Mouse (Mus musculus) left cerebral cortex, postnatal 10 days (tissue): Measurements from ENCODE around the gene Hspb8. TPM values are rescaled to one million over a fixed set of nuclear protein-coding genes. Genes with fewer than 3 reads are reported as not detected.

Experiments used
- DNase-seq, 2 experiments: peaks; one replicate each; pipeline ENCODE4 v3.0.0; 2021 to 2022; ENCODE audit warnings: low spot score in 2 of 2, mixed read lengths in 1 of 2; ENCODE audit errors: extremely low spot score in 1 of 2
- intact Hi-C: fragments of 180-260 bp; cut with DNase I; formaldehyde crosslinking; loops from one replicate; pipeline ENCODE4 v1.15.1; 2025
- total RNA-seq, 2 experiments: library from RNA; stranded (reverse); gene quantifications; 2 replicates each; pipeline ENCODE4 v1.2.3; 2021

Gene Hspb8
- total RNA-seq: 1 to 10 TPM; 4.1 to 6.3 TPM

DNA sequence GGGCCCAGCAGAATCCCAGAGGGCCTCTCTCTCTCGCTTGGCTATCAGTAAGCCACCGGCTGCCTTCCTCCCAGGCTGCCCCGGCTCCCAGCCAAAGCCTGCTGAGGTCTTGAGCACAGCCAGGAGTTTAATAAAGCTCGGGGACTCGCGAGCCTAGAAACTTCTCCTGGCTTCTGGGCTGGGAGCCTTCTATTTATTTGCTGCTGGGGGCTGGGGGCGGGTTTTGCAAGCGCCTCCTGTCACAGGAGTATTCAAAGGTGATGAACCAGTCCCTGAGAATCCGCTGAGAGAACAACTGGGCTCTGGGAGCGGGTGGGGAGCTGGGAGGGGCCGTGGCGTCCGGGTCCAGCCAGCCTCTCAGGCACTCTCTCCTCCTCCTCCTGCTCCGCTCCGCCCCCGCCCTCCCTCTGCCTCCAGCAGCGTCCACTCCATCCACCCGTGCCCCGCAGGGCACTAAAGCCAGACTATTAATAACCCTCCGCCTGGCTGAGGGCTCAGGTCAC lies at the start of gene Hspb8:
TSS of gene Hspb8 (minus strand) at position 166 of the 503 bp plus-strand sequence.
- intact Hi-C loops: no loop called here
- peak in 1 of 2 experiments; percentile 85 for DNase-seq

DNA sequence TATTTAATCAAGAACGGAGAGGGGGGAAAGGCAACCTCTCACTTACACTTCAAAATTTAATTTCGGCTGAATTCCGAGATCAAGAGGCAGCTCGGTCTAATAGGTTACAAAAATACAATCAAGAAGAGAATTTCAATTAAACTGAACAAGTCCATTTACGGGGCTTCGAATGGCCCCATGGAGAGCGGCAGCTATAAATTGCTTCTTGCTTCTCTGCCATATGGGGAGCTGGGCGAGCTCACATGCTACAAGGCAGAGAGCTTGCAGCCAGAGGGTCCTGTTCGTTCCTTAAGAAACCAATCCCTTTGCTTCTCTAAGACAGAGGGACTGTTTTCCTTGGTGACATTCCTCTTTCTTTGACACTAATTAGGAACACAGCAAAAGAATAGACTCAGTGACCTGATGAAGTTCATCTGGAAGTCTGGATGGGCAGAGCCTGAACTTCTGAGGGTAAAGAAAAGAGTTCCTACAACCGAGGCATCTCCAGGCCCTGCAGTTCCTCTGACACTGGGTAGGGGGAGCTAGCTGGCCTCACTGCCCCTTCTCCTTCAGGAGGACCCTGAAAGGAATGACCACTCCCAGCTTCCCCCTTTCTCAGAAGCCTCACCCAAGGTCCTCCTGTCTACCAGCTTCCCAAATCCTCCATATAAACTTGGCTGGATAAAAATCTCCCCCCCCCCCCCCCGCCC lies 38.8 kb upstream of the Hspb8 start:
- DNase-seq: no peak
- intact Hi-C loops: no loop called here

DNA sequence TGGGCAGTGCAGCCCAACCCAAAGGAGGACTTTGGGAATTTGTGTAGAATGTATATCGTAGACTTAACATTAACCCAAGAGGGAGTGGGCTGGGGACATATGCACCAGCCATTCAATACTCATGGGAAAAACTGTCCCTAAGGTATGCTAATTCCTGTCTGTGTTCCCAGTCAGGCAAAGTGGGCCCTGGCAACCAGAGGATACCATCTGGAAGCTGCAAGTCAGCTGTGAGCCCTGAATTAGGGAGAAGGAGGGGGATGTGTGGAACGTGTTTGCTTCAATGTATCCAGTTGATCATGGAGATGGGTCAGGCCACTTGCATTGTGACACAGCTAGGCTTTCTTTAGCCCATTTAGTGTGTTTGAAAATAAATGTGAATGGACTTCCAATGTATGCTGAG lies 37.3 kb upstream of the Hspb8 start:
- DNase-seq: no peak
- intact Hi-C loops: no loop called here

DNA sequence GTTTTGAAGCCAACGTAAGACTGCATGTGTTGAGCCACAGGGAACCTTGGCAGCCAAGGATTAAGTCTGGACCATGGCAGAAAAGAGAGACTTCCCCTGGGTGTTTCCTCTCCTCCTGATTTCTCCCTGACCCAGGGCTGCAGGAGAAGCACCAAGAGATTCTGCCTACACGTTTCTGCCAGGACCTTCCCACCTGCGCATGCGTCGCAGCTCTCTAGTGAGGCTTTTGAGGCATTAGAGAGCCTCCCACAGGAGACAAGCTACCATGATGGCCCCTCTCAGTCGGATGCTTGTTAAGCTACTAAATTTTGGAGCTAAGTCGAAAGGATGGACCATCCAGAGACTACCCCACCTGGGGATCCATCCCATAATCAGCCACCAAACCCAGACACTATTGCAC lies 35.1 kb upstream of the Hspb8 start:
- intact Hi-C loops: no loop called here

DNA sequence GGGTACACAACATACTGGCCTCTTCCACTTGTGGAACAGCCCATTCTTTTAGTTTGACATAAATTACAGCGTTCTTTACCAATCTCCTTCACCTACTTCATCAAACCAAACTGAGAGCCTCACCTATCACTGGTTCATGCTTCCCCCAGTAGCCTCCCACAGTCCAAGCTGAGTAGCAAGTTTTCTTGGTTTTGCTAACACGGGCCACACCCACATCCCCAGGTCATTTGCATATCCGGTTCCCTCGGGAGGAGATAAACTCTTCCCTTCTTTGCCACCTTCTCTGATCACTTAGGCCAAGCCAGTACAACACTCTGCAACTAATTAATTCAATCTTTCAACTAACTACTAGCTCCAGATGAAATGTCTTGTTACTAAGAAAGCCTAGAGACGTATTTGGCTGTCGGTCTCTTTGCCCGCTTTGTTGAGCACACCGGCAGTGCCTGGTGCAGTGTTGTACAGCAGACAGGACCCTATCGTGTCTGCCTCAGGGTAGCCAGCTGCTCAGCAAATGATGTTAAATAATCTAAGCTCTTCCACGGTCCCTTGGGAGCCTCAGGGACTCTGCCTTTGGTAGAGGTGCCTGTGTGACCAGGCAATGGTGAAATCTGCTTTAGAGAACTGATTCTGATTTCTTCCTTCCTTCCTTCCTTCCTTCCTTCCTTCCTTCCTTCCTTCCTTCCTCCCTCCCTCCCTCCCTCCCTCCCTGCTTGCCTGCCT lies 34.3 kb upstream of the Hspb8 start:
- intact Hi-C loops: no loop called here
- DNase-seq: no peak

More for the DNA sequence above, 35.1 kb upstream of the Hspb8 start:
- no peak for DNase-seq

DNA sequence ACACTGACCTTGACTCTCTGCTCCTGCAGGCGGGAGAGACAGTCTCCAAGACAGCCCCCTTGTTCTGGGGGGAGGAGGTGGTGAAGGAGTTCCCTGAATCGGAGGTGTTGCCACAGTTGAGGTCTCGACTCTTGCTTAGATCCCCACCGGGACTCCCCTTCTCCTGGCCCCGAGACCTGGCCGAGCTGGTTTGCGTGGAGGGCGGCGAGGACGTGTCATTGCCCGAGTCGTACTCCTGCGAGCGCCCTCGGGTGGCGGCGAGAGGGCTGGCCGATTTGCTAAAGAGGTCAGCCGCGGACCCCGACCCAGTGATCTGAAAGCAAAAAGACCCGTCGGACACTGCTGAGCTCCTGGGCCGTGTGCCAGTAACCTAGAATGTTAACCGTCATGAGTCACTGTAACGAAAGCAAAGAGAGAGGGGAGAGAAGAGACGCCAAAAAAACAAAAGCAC lies 30.8 kb upstream of the Hspb8 start:
- DNase-seq: peak in 1 of 2 experiments; percentile 86
- intact Hi-C loops: no loop called here

DNA sequence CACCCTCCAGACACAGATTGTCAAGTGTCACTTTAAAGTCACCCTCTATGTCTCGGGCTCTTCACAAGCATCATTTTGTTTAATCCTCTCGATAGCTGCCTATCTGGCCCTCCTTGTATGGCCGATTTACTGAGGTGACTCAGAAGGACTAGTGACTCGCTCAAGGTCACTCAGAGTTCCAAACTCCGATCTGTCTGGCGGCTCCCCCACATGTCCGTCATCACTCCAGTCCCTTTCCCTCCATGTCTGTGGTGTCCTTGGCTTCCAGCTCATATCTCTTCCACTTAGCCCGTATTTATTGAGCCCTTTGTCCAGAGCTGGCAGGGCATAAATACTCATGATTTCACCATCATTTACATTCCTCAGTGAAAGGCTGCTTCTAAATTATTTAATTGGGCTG lies 28.2 kb upstream of the Hspb8 start:
- intact Hi-C loops: no loop called here

DNA sequence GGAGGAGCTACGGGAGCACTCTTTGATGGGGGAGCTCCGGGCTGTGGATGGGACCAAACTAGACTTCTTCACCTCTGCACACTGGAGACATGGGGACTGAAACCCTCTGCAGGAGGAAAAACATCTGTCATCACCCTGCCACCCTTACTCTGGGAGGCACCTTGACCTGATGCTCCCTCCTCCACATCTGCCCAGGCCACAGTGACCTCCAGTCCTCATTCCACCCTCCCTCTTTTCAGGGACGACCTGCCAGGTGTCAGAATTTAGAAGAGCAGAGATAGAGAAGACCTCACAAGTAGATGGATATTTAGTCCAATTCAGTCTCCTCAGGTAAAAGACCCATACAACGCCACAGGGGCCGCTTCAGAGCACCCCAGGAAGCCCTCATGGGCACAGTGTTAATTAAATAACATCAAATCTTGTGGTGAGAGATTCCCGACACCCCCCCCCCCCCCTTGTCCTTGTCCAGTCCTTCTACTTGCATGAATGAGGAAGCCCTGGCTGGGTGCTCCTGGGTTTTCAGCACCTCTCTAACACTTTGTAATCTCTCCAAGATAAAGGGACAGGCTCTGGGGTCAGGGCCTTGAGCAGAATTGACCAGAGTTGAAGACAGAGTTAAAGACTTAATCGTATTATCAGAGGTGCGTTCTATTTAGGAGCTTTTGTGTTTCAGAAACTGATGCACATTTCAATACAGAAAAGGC lies 27.0 kb upstream of the Hspb8 start:
- no peak for DNase-seq

More for the DNA sequence above, 28.2 kb upstream of the Hspb8 start:
- DNase-seq: no peak

DNA sequence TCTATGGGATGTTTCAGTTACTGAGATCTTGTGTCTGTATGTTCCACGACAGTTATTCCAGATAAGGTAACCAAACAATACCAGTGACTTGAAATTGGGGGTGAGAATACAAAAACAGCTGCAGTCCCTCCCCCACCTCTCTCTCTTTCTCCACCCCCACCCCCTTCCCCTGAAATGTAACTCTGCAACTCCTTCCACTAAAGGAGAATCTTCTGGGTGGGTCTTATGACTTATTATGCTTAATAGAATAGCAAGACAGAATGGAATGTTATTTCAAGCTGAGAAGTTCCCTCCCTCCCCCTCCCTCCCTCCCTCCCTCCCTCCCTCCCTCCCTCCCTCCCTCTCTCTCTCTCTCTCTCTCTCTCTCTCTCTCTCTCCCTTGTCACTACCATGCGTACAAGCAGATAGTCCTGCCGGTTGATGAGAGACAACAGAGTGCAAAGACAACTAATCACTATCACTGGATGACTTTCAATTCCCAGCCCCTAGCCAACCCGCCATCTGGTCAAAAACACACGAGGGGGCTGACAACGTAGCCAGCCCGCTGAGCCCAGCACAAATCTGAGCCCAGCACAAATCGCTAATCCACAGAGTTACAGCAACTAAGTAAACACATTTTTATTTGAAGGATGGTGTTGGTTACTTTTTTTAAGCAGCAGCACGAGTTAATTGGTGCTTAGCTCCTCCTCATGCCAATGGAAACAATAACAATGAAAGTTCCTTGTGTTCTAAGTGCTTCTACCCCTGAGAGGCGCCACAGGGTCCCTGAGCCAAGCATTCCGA lies 25.9 kb upstream of the Hspb8 start:
- intact Hi-C loops: no loop called here
- no peak for DNase-seq

More for the DNA sequence above, 27.0 kb upstream of the Hspb8 start:
- intact Hi-C loops: no loop called here

DNA sequence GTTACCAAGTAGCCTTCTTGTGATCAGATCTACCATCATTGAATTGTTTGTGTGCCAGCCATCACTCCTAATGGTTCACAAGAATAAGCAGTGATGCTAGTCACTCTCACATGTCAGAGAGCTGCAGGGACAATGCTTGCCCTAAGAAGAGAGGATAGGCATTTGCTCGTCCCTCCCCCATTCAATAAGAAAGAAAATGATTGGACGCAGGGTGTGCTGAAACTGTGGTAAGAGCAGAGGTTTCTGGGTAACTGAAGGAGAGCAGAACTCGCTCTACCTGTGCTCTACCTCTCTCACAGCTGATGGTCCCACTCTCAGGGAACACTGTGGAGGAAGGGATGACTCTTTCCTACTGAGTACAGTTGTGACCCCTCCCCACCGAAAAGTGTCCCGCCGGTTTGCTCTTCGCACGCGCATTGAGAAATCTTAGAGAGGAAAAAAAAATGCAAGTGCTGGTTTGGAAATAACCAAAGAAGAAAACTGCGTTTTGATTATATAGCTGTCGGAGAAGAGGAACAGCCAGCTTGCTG lies 25.2 kb upstream of the Hspb8 start:
- no peak for DNase-seq
- intact Hi-C loops: no loop called here

DNA sequence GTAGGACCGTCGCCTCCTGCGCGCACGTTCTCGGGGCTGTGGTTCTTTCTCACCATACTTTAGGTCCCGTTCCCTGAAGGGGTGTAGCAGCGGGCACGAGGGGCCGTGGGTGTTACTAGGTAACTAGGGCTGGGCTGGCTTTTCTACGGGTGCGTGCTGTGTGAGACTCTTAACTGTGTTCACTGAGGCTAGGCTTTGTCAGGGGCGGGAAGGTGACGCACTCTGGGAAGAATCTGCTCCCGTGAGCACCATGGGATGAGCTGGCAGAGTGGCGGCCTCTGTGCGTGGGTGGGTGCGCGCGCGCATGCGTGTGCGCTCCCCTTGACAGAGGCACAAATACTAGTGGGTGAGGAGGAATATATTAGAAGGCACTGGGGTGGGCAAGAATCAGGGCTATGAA lies 23.9 kb upstream of the Hspb8 start:
- DNase-seq: no peak
- intact Hi-C loops: no loop called here

DNA sequence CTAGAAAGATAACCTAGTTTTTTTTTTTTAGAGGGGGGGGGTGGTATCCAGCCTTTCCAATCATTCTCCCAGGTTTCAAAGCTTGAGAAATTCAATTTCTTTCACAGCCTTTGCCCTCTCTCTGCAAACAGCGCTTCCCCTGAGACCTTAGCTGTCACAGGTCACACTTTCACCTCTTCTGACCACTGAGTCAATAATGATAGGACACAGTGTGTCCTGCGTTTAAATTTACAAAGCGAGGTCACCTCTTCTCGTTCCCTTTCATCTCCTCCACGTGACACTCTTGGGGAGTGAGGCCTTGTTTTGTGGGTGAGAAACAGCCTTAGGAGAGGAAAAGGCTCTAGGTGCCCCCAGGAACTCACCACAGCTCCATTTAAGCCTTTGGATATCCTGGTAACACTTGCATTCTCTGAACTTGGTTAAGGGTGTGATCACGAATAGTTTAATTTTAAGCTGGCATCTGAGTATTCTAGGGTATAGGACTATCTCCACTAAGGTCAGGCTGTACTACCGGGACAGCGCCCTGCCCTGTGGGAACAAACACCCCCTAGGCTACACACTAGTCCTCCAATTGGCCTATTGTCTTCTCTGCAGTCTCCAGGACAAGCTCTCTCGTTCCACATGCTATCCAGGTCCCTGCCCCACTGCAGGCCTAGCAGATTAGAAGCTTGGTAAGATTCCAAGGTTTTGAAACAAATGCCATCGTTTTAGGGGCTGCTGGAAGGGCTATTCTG lies 23.1 kb upstream of the Hspb8 start:
- no peak for DNase-seq
- intact Hi-C loops: no loop called here

DNA sequence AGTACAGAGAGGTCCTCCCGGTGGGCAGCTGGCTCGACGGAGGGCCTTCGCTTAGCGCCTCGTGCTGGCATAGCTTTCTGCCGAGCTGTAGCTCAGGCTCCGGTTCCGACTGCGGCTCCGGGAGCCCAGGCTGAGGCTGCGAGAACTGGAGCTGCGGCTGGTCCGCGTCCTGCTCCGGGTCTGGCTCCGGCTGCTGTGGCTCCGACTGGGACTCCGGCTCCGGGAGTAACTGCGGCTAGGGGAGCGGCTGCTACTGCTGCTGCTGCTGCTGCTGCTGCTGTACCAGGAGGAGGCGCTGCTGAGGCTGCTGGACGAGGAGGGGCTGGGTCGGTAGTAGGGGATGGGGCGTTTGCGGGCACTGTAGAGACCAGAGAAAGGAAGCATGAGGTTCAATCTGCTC lies 21.9 kb upstream of the Hspb8 start:
- intact Hi-C loops: loop anchor here (5.0 kb wide), 1 partner anchor 148 kb away; the partner anchor contains the start of gene Srrm4
- DNase-seq: peak in 1 of 2 experiments; percentile 70

DNA sequence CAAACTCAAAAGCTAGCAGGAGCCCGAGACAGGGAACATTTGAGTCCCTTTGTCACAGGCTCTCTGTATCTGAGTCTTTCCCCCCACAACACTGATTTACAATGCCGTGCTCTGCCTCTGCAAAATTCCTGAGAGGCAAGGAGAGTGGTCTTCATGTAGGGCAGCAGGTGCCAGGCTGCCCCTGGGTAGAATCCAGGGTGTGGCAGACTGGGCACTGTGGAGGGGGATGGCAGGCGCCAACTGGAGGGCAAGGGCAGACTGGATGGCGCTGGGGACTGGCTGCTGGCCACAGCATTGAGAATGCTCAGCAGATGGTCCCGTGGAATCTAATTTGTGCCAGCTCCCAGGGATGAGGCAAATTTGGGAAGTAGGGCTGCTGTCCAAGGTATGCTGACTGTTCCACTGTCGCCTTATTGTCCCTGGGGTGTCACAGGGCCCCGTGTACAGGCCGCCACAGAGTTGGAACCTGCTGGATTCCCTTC lies 20.8 kb upstream of the Hspb8 start:
- intact Hi-C loops: loop anchor here (5.0 kb wide), 1 partner anchor 149 kb away; the partner anchor contains the start of gene Srrm4
- peak; percentile 54 to 63 for DNase-seq

DNA sequence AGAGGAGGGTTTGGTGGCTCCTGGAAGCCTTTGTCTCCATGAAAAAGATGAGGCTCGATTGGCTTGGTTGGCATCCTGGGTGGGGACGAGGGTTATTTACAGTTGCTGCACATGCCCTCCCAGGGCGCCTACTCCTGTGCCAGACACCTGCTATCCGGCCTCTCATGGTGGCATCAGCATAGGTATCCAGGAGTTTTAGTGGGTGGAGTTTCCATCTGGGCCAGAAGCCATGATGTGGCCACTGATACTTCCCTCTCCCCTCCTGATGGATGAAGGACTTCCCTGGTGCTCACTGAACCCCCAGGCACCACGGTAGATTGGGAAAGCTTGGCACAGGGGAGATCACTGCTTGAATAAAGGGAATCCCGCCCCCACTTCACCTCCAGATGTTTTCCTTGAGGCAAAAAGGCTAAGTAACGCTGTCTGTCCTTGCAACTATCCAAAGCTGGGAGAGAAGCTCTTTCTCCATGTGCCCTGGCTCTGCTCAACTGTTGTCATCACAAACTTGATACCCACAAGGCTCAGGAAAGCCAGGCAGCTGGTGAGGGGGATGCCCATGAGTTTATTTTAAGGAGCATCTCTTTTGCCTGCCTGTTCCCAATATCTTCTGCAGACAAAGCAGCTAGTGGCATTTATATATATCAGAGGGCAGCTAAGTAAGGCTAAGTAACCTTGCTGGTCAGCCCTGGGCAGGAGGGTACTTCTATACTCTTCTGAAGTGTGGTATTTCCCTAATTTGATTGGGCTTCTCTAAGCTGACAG lies 20.2 kb upstream of the Hspb8 start:
- no peak for DNase-seq
- intact Hi-C loops: loop anchor here (5.0 kb wide), 1 partner anchor 149 kb away; the partner anchor contains the start of gene Srrm4

DNA sequence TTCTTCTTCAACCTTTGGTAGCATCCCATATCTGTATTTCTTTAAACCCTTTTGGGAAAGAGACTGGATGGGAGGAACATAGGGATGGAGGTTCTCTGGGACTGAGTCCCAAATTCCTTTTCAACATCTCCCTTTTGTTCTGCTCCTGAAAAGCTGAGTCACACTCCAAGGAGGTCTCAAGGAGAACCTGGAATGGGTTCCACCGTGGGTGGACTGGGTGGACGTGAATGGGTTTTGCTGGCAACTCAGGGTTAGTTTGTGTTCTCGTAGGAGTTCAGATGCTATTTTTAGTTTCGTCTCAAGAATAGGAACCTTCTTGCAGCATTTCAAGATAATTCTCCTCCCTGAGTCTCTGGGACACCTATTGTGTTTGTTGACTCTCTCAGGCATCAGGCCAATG lies 17.6 kb upstream of the Hspb8 start:
- DNase-seq: no peak
- intact Hi-C loops: loop anchor here (5.0 kb wide), 1 partner anchor 152 kb away; the partner anchor contains the start of gene Srrm4

DNA sequence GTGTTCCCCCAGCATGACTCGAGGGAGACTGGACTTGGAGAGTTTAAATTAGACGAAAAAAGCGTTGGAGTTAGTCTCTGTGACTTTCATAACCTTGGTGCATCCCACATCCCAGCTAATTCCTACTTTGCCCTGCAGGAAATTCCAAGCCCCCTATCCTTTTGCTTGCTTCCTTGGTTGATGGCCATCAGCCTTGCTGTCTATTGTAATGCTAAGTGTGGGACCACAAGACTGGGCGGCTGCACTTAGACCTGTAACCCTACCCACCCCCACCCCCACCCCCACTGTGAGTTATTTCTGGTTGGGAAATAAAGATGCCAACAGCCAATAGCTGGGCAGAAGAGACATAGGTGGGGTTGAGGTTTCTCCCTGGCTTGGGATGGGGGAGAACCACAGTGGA lies 15.7 kb upstream of the Hspb8 start:
- no peak for DNase-seq
- intact Hi-C loops: no loop called here
